Mouse (Mus musculus): ENCODE measurements around the gene Ddx19a.

DNA sequence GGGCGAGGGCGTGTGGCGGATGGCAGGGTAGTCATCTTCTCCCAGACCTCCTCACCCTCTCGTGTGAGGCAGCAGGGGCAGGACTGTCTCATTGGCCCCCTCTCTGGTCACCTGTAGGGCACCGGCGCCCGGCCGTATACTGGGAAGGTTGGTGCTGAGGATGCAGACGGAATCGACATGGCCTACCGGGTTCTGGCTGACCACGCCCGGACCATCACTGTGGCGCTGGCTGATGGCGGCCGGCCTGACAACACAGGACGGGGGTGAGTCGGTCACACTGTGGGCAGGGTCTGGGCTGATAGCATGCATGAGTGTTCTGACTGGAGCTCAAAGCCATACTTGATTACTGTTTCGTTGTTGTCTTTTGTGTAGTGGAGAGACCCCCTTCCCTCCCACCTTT is 44.9 kb upstream of the Ddx19a start:
- TF ChIP-seq CTCF (IDR thresholded peaks at IDR 0.05; ENCODE audit: low read depth, low read length) (no peak), POLR2AphosphoS5 (IDR thresholded peaks at IDR 0.05; ENCODE audit: insufficient replicate concordance, low read depth, low read length) (no peak), TAL1 (conservative IDR thresholded peaks at IDR 0.05; ENCODE audit: low read depth, low read length) (no peak), GATA1 (IDR thresholded peaks at IDR 0.05; ENCODE audit: borderline replicate concordance, low read length) (no peak), GATA2 (IDR thresholded peaks at IDR 0.05; ENCODE audit: borderline replicate concordance, low read depth, low read length) (no peak)

Data from G1E (cell line).